Mouse (Mus musculus) kidney, embryonic 16.5 days (tissue): ENCODE data around the gene Scp2. TPM values are rescaled to one million over a fixed set of nuclear protein-coding genes. Genes with fewer than 3 reads are reported as not detected.

Source experiments
- ATAC-seq: fragments of 200-750 bp; cut with Nextera tagmentation; 2 replicates; pipeline ENCODE4 v1.8.0; 2017; ENCODE audit warnings: moderate TSS enrichment; ENCODE audit not compliant: low FRiP score, low TSS enrichment
- H3K27ac ChIP-seq: fragments of 300-500 bp; sonication (generic); 2 replicates; pipeline ENCODE4 v1.5.1; 2014; ENCODE audit warnings: low read length
- H3K27me3 ChIP-seq: fragments of 300-500 bp; sonication (generic); 2 replicates; pipeline ENCODE4 v1.6.1; 2014; ENCODE audit warnings: low read length, control low read depth, mixed read lengths; ENCODE audit not compliant: insufficient read depth
- H3K36me3 ChIP-seq: fragments of 300-500 bp; sonication (generic); 2 replicates; pipeline ENCODE4 v1.6.1; 2014; ENCODE audit warnings: low read length, control low read depth, mixed read lengths; ENCODE audit not compliant: insufficient read depth
- H3K4me1 ChIP-seq: fragments of 300-500 bp; sonication (generic); 2 replicates; pipeline ENCODE4 v1.6.1; 2014; ENCODE audit warnings: low read length, control low read depth, mixed read lengths; ENCODE audit not compliant: insufficient read depth
- H3K4me2 ChIP-seq: fragments of 300-500 bp; sonication (generic); replicated peaks from 2 replicates; pipeline ENCODE4 v1.6.1; 2014; ENCODE audit warnings: low read depth, low read length
- H3K4me3 ChIP-seq: fragments of 300-500 bp; sonication (generic); 2 replicates; pipeline ENCODE4 v1.5.1; 2014; ENCODE audit warnings: mild to moderate bottlenecking, low read length
- H3K9ac ChIP-seq: fragments of 300-500 bp; sonication (generic); replicated peaks from 2 replicates; pipeline ENCODE4 v1.6.1; 2014; ENCODE audit warnings: low read length
- H3K9me3 ChIP-seq: fragments of 300-500 bp; sonication (generic); 2 replicates; pipeline ENCODE4 v1.6.1; 2016; ENCODE audit warnings: low read length, control low read depth
- WGBS: fragments of 180-500 bp; shearing (Covaris S2); extraction: QIAGEN DNeasy Blood & Tissue Kit; methylation state at CpG from one replicate; pipeline ENCODE4 v1.1.7; 2014; 5-methylcytosine and 5-hydroxymethylcytosine counted together
- polyA plus RNA-seq: library from polyadenylated mRNA; unstranded; fragments of >200 nt; fragmentation: Nextera tagmentation; extraction: Ambion mirVana; gene quantifications from 2 replicates; pipeline ENCODE4 v1.2.1, GENCODE M21; 2015

Gene Scp2
- polyA plus RNA-seq, 1 experiment from 2014 or later = 288 TPM

DNA sequence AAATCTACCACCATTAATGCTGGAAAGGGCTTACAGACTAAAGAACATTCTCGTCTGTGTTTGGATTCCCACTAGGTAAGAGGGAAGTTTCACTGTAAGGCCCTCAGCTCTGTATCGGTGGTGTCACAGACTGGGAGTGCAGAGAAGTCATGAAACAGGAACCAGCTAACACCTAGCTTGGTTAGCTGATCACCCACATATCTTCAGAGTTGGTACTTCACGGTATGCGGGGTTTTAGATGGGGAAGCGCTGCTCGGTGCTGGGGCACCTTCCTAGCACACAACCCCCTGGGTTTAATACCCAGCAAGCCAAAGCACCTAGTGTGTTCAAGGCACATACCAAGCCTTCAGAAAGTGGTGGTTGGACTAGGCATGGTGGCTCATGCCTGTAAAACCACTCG, 77.5 kb downstream of the Scp2 start:
- no peaks in the 10 kb centered on the region for H3K27me3 ChIP-seq
- 88% methylated on average over 7 of the region's 7 CpGs for WGBS
- H3K4me2 ChIP-seq = no peak overlapping the region
- no peak overlapping the region for H3K4me3 ChIP-seq
- peaks cover 8% of the 10 kb centered on the region for H3K4me1 ChIP-seq
- no peak for ATAC-seq
- H3K9me3 ChIP-seq = no peaks in the 10 kb centered on the region
- no peak overlapping the region; the same call in 1 of the 2 replicates for H3K9ac ChIP-seq
- peaks cover 32% of the 10 kb centered on the region for H3K36me3 ChIP-seq
- H3K27ac ChIP-seq = 0 out of 2 replicates have a peak overlapping the region, but pooled peaks have one; percentile 8

- Histone ChIP-seq H3K9me3 (no peaks in the 10 kb centered on the region), H3K27ac (no peak overlapping the region), H3K36me3 (peaks cover 36% of the 10 kb centered on the region), H3K27me3 (no peaks in the 10 kb centered on the region), H3K9ac (no peak overlapping the region), H3K4me2 (no peak overlapping the region), H3K4me1 (peaks cover 8% of the 10 kb centered on the region), H3K4me3 (no peak overlapping the region)
- 84% methylated on average over 4 of the region's 4 CpGs for WGBS
- ATAC-seq = no peak
These were observed 78.2 kb downstream of the Scp2 start for GRCm38 (mm10) chr4:108066569-108066968.

DNA sequence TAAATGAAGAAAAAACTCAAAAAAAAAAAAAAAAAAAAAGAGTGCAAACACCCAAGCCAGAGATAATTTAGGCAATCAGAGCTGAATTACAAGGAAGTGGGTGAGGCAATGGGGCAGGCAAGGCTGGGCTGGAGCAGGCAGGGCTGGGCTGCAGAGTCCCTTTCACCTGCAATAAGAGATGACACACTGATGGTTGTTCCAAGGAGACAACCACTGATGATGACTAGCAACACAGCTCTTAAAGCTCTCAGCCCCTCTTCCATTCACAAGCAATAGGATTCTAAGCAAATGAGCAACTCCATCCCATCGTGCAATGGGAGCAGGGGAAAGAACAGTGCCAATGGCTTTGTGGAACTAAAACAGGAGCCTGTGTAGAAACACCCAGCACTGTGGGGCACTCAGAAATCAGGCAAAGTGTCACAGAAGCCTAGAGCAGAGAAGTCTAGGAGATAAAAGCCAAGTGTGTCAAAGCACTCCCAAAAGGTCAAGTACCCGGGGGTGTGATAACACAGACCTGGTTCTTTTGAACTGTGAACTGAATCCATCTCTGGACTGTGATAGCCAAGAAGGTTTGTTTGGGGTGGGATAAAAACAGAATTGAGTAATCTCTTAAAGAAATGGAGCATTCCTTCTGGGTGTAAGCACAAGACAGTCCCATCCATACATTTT, 79.5 kb downstream of the Scp2 start:
- no peaks in the 10 kb centered on the region for H3K27me3 ChIP-seq
- WGBS = 73% methylated on average over 2 of the region's 2 CpGs
- no peaks in the 10 kb centered on the region for H3K9me3 ChIP-seq
- H3K27ac ChIP-seq = no peak overlapping the region
- no peak overlapping the region for H3K9ac ChIP-seq
- H3K4me3 ChIP-seq = no peak overlapping the region
- peaks cover 38% of the 10 kb centered on the region for H3K36me3 ChIP-seq
- ATAC-seq = no peak
- no peak overlapping the region for H3K4me2 ChIP-seq
- peaks cover 8% of the 10 kb centered on the region for H3K4me1 ChIP-seq

- Histone ChIP-seq H3K4me3 (no peak overlapping the region), H3K27ac (no peak overlapping the region), H3K36me3 (peaks cover 47% of the 10 kb centered on the region), H3K4me2 (no peak overlapping the region), H3K9me3 (no peaks in the 10 kb centered on the region), H3K9ac (no peak overlapping the region), H3K27me3 (no peaks in the 10 kb centered on the region), H3K4me1 (no peaks in the 10 kb centered on the region)
- 78% methylated on average over 6 of the region's 6 CpGs for WGBS
- no peak for ATAC-seq
These were observed 81.2 kb downstream of the Scp2 start for GRCm38 (mm10) chr4:108063616-108064015.

- H3K27ac ChIP-seq = no peak overlapping the region
- H3K36me3 ChIP-seq = peaks cover 44% of the 10 kb centered on the region
- 91% methylated on average over 5 of the region's 5 CpGs for whole genome bisulfite sequencing
- H3K9me3 ChIP-seq = no peaks in the 10 kb centered on the region
- no peak for ATAC-seq
- no peak overlapping the region for H3K4me3 ChIP-seq
- H3K4me1 ChIP-seq = no peaks in the 10 kb centered on the region
- no peak overlapping the region for H3K9ac ChIP-seq
- H3K27me3 ChIP-seq = no peaks in the 10 kb centered on the region
- no peak overlapping the region for H3K4me2 ChIP-seq
These were observed 82.3 kb downstream of the Scp2 start for GRCm38 (mm10) chr4:108062524-108062923.

- Histone ChIP-seq H3K36me3 (peaks cover 48% of the 10 kb centered on the region), H3K9me3 (no peaks in the 10 kb centered on the region), H3K9ac (no peak overlapping the region), H3K4me1 (no peaks in the 10 kb centered on the region), H3K4me3 (no peak overlapping the region), H3K27me3 (no peaks in the 10 kb centered on the region), H3K4me2 (no peak overlapping the region), H3K27ac (no peak overlapping the region)
- ATAC-seq = no peak
- 86% methylated on average over 4 of the region's 4 CpGs for WGBS
These were observed 84.0 kb downstream of the Scp2 start for GRCm38 (mm10) chr4:108060774-108061173.

DNA sequence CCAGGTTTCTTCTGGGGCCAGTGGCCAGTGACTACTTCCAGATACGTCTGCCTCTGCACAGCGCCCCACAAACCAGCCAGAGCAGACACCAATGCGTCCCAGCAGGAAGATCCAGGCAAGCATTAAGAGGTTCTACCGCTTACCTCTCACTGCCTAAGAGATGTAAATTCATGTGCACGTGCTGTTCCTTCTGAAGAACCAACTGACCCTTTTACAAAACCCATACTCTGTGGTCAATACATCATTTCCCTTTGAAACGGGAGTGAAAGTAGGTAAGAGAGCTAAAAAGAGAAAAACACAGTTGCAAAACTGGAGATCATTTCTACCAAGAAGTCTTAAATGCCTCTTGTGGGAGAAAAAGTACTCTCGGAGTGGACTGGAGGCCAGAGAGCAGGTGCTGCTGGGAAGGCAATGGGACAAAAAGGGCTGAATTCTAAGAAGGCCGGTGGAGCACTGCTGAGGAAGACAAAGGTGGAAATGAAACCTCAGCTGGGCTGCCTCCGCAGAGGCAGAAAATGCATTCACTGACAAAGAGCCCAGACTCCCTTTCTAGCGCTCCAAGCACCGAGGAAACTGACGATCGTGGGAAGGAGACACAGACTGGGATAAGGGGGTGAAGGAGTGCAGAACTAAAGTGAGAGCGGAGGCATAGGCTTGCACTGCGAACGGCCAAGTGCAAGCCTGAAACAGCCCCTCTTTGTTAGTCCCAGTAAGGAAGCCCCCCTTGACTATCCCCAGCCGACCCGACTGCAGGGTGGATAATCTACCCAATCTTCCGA, 85.0 kb downstream of the Scp2 start:
- no peak for ATAC-seq
- Histone ChIP-seq H3K4me1 (no peaks in the 10 kb centered on the region), H3K9me3 (no peaks in the 10 kb centered on the region), H3K36me3 (peaks cover 52% of the 10 kb centered on the region), H3K9ac (no peak overlapping the region), H3K27ac (no peak overlapping the region), H3K4me3 (no peak overlapping the region), H3K27me3 (no peaks in the 10 kb centered on the region), H3K4me2 (no peak overlapping the region)
- 83% methylated on average over 19 of the region's 19 CpGs for WGBS

DNA sequence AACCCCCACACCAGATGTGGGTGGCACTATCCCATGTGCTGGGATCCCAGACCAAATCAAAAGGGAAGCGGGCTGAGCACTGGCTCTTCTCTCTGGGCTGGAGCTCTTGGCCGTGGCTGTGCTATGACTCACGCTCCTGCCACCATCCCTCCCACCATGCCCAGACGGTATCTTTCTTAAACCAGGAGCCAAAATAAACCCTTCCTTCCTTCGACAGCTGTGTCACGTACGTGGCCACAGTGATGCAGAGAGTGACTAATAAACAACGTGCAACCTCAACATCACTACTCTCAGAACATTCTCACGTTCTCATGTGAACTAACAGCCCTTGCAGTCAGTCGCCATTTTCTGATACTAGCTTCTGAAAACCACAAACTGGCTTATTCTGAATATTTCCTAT, 86.6 kb downstream of the Scp2 start:
- Histone ChIP-seq H3K27ac (no peak overlapping the region), H3K9ac (no peak overlapping the region), H3K4me1 (no peaks in the 10 kb centered on the region), H3K9me3 (no peaks in the 10 kb centered on the region), H3K27me3 (no peaks in the 10 kb centered on the region), H3K4me2 (no peak overlapping the region), H3K4me3 (no peak overlapping the region), H3K36me3 (peaks cover 52% of the 10 kb centered on the region)
- no peak for ATAC-seq
- 69% methylated on average over 10 of the region's 10 CpGs for WGBS

GRCm38 (mm10) chr4:108057247-108057646, 87.6 kb downstream of the Scp2 start:
- H3K9ac ChIP-seq = no peak overlapping the region
- no peak overlapping the region for H3K4me3 ChIP-seq
- 95% methylated on average over 2 of the region's 2 CpGs for WGBS
- peaks cover 48% of the 10 kb centered on the region for H3K36me3 ChIP-seq
- H3K27ac ChIP-seq = no peak overlapping the region
- H3K27me3 ChIP-seq = no peaks in the 10 kb centered on the region
- ATAC-seq = no peak
- no peaks in the 10 kb centered on the region for H3K4me1 ChIP-seq
- no peak overlapping the region for H3K4me2 ChIP-seq
- no peaks in the 10 kb centered on the region for H3K9me3 ChIP-seq

DNA sequence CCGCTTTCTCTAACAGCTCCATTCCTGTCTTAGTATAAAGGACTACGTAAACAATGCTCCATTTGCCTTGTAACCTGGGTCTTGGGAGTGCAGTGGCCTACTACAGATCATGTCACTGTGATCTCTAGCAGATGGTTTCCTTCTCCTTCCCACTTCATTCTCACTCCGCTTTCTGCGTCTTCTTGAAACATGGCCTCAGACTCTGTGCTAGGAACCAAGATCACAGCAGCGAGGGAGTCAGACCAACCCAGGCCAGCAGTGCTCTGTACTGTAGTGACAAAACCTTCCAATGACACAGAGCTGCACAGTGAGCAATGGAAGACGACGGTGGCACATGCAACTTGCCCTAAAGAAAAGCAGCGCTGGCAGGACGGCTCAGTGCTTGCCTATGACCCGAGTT, 88.9 kb downstream of the Scp2 start:
- Histone ChIP-seq H3K9me3 (no peaks in the 10 kb centered on the region), H3K4me3 (no peak overlapping the region), H3K27ac (no peak overlapping the region), H3K4me1 (no peaks in the 10 kb centered on the region), H3K36me3 (peaks cover 48% of the 10 kb centered on the region), H3K4me2 (no peak overlapping the region), H3K27me3 (no peaks in the 10 kb centered on the region), H3K9ac (no peak overlapping the region)
- 65% methylated on average over 10 of the region's 10 CpGs for WGBS
- no peak for ATAC-seq
